Mouse (Mus musculus) liver, embryonic 15.5 days (tissue): Measurements from ENCODE around the gene Cdk14. TPM values are rescaled to one million over a fixed set of nuclear protein-coding genes. Genes with fewer than 3 reads are reported as not detected.

Source experiments
- ATAC-seq: fragments of 200-750 bp; cut with Nextera tagmentation; 2 replicates; pipeline ENCODE4 v1.8.0; 2017; ENCODE audit warnings: moderate number of reproducible peaks, mild to moderate bottlenecking, moderate library complexity; ENCODE audit not compliant: insufficient read depth
- H3K27ac ChIP-seq: fragments of 300-500 bp; sonication (generic); replicated peaks from 2 replicates; pipeline ENCODE4 v1.5.1; 2015; ENCODE audit warnings: mild to moderate bottlenecking, inconsistent platforms
- H3K27me3 ChIP-seq: fragments of 300-500 bp; sonication (generic); 2 replicates; pipeline ENCODE4 v1.6.1; 2015; ENCODE audit warnings: mild to moderate bottlenecking, inconsistent platforms
- H3K36me3 ChIP-seq: fragments of 300-500 bp; sonication (generic); replicated peaks from 2 replicates; pipeline ENCODE4 v1.6.1; 2015; ENCODE audit warnings: moderate library complexity, mild to moderate bottlenecking, inconsistent platforms
- H3K4me1 ChIP-seq: fragments of 300-500 bp; sonication (generic); replicated peaks from 2 replicates; pipeline ENCODE4 v1.6.1; 2015; ENCODE audit warnings: inconsistent platforms
- H3K4me2 ChIP-seq: fragments of 300-500 bp; sonication (generic); 2 replicates; pipeline ENCODE4 v1.6.1; 2015; ENCODE audit warnings: moderate library complexity, mild to moderate bottlenecking, inconsistent platforms
- H3K4me3 ChIP-seq: fragments of 300-500 bp; sonication (generic); replicated peaks from 2 replicates; pipeline ENCODE4 v1.5.1; 2015; ENCODE audit warnings: mild to moderate bottlenecking, inconsistent platforms
- H3K9ac ChIP-seq: fragments of 300-500 bp; sonication (generic); 2 replicates; pipeline ENCODE4 v1.6.1; 2015; ENCODE audit warnings: moderate library complexity, mild to moderate bottlenecking, inconsistent platforms
- H3K9me3 ChIP-seq: fragments of 300-500 bp; sonication (generic); replicated peaks from 2 replicates; pipeline ENCODE4 v1.6.1; 2016; ENCODE audit warnings: inconsistent platforms
- WGBS: fragments of 180-500 bp; shearing (Covaris S2); methylation state at CpG from one replicate; pipeline ENCODE4 v1.1.7; 2015; ENCODE audit warnings: mixed read lengths; ENCODE audit not compliant: insufficient replicate concordance; 5-methylcytosine and 5-hydroxymethylcytosine counted together
- polyA plus RNA-seq: library from polyadenylated mRNA; unstranded; fragments of >200 nt; fragmentation: Nextera tagmentation; extraction: Ambion mirVana; gene quantifications from 2 replicates; pipeline ENCODE4 v1.2.1, GENCODE M21; 2015

Cdk14 gene
- polyA plus RNA-seq, 1 experiment from 2014 or later: 1.2 TPM

DNA sequence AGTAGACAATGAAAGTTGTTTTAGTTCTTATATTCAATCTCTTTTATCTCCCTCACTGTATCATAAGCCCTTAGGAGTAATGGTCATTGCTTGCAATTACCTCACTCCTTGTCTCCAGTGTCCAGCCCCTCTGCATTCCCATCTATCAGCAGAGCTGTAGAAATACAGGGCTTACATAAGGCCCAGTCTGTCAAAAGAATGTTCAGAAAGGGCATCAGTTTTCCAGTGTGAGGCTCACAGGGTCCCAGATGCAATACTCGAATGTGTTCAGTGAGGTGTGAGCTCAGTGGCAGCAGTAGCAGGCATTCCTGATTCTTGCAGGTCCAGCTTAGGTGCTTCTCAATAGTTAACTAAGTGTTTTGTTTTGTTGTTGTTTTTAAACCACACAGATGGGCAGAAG is 365.8 kb downstream of the Cdk14 start:
- H3K4me1 ChIP-seq: no peaks in the 10 kb centered on the region
- H3K36me3 ChIP-seq: no peaks in the 10 kb centered on the region
- WGBS: 35% methylated on average over 1 of the region's 1 CpGs
- H3K27ac ChIP-seq: no peak overlapping the region
- H3K9ac ChIP-seq: no peak overlapping the region
- no peak overlapping the region for H3K4me2 ChIP-seq
- H3K27me3 ChIP-seq: no peaks in the 10 kb centered on the region
- H3K4me3 ChIP-seq: no peak overlapping the region
- no peak for ATAC-seq
- no peaks in the 10 kb centered on the region for H3K9me3 ChIP-seq

- Histone ChIP-seq H3K27ac (no peak overlapping the region), H3K36me3 (no peaks in the 10 kb centered on the region), H3K4me3 (no peak overlapping the region), H3K27me3 (no peaks in the 10 kb centered on the region), H3K4me2 (no peak overlapping the region), H3K4me1 (no peaks in the 10 kb centered on the region), H3K9me3 (no peaks in the 10 kb centered on the region), H3K9ac (no peak overlapping the region)
- 54% methylated on average over 5 of the region's 5 CpGs for WGBS
- no peak for ATAC-seq
Measured at GRCm38 (mm10) chr5:5044326-5044725, 375.8 kb downstream of the Cdk14 start.

GRCm38 (mm10) chr5:5042735-5043134 is 377.4 kb downstream of the Cdk14 start:
- Histone ChIP-seq H3K4me1 (no peaks in the 10 kb centered on the region), H3K4me2 (no peak overlapping the region), H3K27me3 (no peaks in the 10 kb centered on the region), H3K36me3 (no peaks in the 10 kb centered on the region), H3K27ac (no peak overlapping the region), H3K9me3 (no peaks in the 10 kb centered on the region), H3K4me3 (no peak overlapping the region), H3K9ac (no peak overlapping the region)
- ATAC-seq: no peak
- 69% methylated on average over 1 of the region's 1 CpGs for WGBS

- H3K4me1 ChIP-seq: no peaks in the 10 kb centered on the region
- H3K9me3 ChIP-seq: no peaks in the 10 kb centered on the region
- H3K4me3 ChIP-seq: no peak overlapping the region
- no peak overlapping the region for H3K27ac ChIP-seq
- no peak overlapping the region for H3K9ac ChIP-seq
- H3K4me2 ChIP-seq: no peak overlapping the region
- no peaks in the 10 kb centered on the region for H3K36me3 ChIP-seq
- no peak for ATAC-seq
- no peaks in the 10 kb centered on the region for H3K27me3 ChIP-seq
- 65% methylated on average over 4 of the region's 4 CpGs for WGBS
Measured at GRCm38 (mm10) chr5:5041480-5041879, 378.6 kb downstream of the Cdk14 start.

DNA sequence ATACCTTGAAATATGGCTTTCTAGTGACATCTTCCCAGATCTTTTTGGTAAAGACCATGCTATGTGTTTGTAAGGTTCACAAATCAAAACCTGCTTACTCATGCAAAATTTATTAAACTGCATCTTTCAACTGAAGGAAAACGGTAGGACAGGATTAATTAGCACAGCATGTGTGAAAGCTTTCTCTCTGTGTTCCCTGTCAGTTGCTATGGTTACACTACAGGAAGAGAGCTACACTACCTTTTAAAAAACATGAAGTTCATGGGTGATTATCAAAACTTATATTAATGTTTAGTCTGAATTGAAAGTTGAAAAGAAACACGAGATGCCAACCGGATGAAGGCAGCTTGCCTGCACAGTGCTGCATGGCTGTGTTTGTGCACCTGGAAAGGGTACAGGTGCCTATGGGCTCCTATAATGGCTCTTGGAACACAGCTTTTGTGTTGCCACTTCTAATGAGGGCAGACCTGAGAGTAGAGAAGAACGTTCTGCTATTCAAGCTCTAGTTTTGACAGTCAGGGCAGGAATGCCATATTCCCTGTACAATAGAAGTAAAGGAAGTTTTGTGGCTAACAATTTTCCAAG is 380.3 kb downstream of the Cdk14 start:
- no peak overlapping the region for H3K9ac ChIP-seq
- no peaks in the 10 kb centered on the region for H3K4me1 ChIP-seq
- no peak overlapping the region for H3K4me3 ChIP-seq
- H3K27ac ChIP-seq: no peak overlapping the region
- H3K9me3 ChIP-seq: no peaks in the 10 kb centered on the region
- H3K4me2 ChIP-seq: no peak overlapping the region
- H3K36me3 ChIP-seq: no peaks in the 10 kb centered on the region
- H3K27me3 ChIP-seq: no peaks in the 10 kb centered on the region
- WGBS: 59% methylated on average over 4 of the region's 4 CpGs
- ATAC-seq: no peak

GRCm38 (mm10) chr5:5033445-5033844 is 386.7 kb downstream of the Cdk14 start:
- Histone ChIP-seq H3K4me2 (no peak overlapping the region), H3K9me3 (no peaks in the 10 kb centered on the region), H3K4me1 (no peaks in the 10 kb centered on the region), H3K27me3 (no peaks in the 10 kb centered on the region), H3K4me3 (no peak overlapping the region), H3K36me3 (no peaks in the 10 kb centered on the region), H3K9ac (no peak overlapping the region), H3K27ac (no peak overlapping the region)
- no peak for ATAC-seq
- 67% methylated on average over 5 of the region's 5 CpGs for WGBS

GRCm38 (mm10) chr5:5032847-5033246 is 387.3 kb downstream of the Cdk14 start:
- no peak for ATAC-seq
- Histone ChIP-seq H3K27ac (no peak overlapping the region), H3K4me1 (no peaks in the 10 kb centered on the region), H3K4me3 (no peak overlapping the region), H3K36me3 (no peaks in the 10 kb centered on the region), H3K9ac (no peak overlapping the region), H3K27me3 (no peaks in the 10 kb centered on the region), H3K9me3 (no peaks in the 10 kb centered on the region), H3K4me2 (no peak overlapping the region)
- 68% methylated on average over 6 of the region's 6 CpGs for WGBS

DNA sequence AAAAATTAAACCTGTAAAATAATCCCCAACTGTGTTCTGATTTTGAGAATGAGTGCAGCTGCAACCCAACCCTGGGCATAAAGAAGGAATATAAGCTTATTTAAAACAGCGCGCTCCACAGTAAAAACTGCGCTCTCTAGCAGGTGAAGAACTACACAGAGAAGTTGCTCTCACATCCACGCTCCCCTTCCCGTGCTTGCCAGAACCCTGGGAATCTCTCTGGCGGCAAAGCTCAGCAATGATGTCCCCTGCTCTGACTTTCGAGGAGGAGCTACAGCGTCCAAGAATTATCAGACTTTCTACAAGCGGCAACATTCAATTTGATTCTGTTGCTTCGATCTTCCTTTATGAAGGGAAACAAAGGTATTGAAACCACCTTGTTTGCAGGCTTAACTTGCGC is 387.7 kb downstream of the Cdk14 start:
- Histone ChIP-seq H3K9me3 (no peaks in the 10 kb centered on the region), H3K36me3 (no peaks in the 10 kb centered on the region), H3K4me1 (no peaks in the 10 kb centered on the region), H3K4me3 (no peak overlapping the region), H3K9ac (no peak overlapping the region), H3K4me2 (no peak overlapping the region), H3K27ac (no peak overlapping the region), H3K27me3 (no peaks in the 10 kb centered on the region)
- 76% methylated on average over 11 of the region's 11 CpGs for WGBS
- ATAC-seq: no peak

GRCm38 (mm10) chr5:5030431-5030830 is 389.7 kb downstream of the Cdk14 start:
- H3K4me3 ChIP-seq: no peak overlapping the region
- ATAC-seq: no peak
- H3K27ac ChIP-seq: no peak overlapping the region
- no peak overlapping the region for H3K4me2 ChIP-seq
- H3K9me3 ChIP-seq: no peaks in the 10 kb centered on the region
- H3K27me3 ChIP-seq: no peaks in the 10 kb centered on the region
- 46% methylated on average over 2 of the region's 2 CpGs for WGBS
- H3K4me1 ChIP-seq: no peaks in the 10 kb centered on the region
- no peaks in the 10 kb centered on the region for H3K36me3 ChIP-seq
- H3K9ac ChIP-seq: no peak overlapping the region

DNA sequence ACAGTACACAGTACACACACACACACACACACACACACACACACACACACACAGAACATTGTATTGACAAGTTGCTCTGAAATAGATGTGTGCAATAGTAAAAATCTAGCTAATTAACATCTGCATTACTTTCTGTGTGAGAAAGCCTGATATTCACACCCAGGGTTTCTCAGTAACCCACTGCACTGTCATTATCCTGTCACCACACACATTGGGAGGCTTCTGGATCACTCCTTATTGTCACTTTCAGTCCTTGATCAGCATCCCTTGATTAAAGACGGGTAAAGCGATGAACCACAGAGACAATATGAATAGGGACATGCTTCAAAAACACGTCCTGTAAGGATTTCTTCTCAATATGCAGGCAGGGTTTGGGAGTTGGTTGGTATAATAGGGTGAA is 401.2 kb downstream of the Cdk14 start:
- WGBS: 71% methylated on average over 3 of the region's 3 CpGs
- Histone ChIP-seq H3K27me3 (no peaks in the 10 kb centered on the region), H3K4me1 (no peaks in the 10 kb centered on the region), H3K36me3 (no peaks in the 10 kb centered on the region), H3K9ac (no peak overlapping the region), H3K9me3 (no peaks in the 10 kb centered on the region), H3K4me2 (no peak overlapping the region), H3K4me3 (no peak overlapping the region), H3K27ac (no peak overlapping the region)
- ATAC-seq: no peak

DNA sequence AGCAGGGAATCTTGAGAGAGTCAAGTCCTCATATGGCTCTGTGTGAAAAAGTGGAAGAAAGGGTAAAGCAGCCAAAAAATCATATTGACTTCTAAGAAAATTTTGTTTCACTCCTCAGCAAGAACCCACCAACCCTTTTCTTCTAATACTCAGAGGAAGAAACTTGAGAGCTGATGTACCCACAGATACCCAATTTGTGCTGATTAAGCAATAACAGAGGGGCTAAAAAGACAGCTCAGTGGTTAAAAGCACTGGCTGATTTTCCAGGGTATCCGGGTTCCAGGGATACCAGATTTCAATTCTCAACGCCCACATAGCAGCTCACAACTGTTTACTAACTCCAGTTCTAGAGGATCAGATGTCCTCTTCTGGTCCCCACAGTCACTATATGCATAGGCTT is 401.9 kb downstream of the Cdk14 start:
- H3K4me2 ChIP-seq: no peak overlapping the region
- H3K27ac ChIP-seq: no peak overlapping the region
- H3K4me3 ChIP-seq: no peak overlapping the region
- 58% methylated on average over 2 of the region's 2 CpGs for WGBS
- no peaks in the 10 kb centered on the region for H3K36me3 ChIP-seq
- no peaks in the 10 kb centered on the region for H3K9me3 ChIP-seq
- no peak overlapping the region for H3K9ac ChIP-seq
- no peaks in the 10 kb centered on the region for H3K4me1 ChIP-seq
- ATAC-seq: no peak
- no peaks in the 10 kb centered on the region for H3K27me3 ChIP-seq

- Histone ChIP-seq H3K4me3 (no peak overlapping the region), H3K27ac (no peak overlapping the region), H3K27me3 (no peaks in the 10 kb centered on the region), H3K4me1 (no peaks in the 10 kb centered on the region), H3K4me2 (no peak overlapping the region), H3K9me3 (no peaks in the 10 kb centered on the region), H3K36me3 (no peaks in the 10 kb centered on the region), H3K9ac (no peak overlapping the region)
- no peak for ATAC-seq
- 65% methylated on average over 3 of the region's 3 CpGs for WGBS
Measured at GRCm38 (mm10) chr5:5013783-5014182, 406.3 kb downstream of the Cdk14 start.
